Mouse (Mus musculus): Measurements from ENCODE around the gene Rnf151.
"Not testable (repeated sequence)": the region's sequence is repeated elsewhere in the genome, so short reads cannot be mapped to it uniquely, and the experiment has no call there.

DNA sequence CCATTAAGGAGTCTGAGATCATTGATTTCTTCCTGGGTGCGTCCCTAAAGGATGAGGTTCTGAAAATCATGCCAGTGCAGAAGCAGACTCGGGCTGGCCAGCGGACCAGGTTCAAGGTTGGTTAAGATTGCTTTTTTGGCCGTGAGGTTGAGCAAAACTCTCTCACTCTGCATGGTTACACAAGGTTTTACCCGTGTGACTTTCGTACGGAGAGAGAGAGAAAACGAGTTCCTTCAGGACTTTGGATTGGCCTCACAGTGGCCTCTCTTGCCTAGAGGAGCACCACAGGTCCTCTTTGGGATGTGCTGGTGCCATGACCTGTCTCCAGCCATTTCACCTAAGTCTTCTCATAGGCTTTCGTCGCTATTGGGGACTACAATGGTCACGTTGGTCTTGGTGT, 2.8 kb upstream of the Rnf151 start:
- not testable (repeated sequence) for TF ChIP-seq CTCF (conservative IDR thresholded peaks at IDR 0.05; ENCODE audit: low read length); POU5F1 (IDR thresholded peaks at IDR 0.05; ENCODE audit: borderline replicate concordance, low read length)
